Mouse (Mus musculus) T-helper 17 cell (primary cell): ENCODE data around the gene Pik3cg.

Experiments
- in situ Hi-C, 2 experiments: fragments of 300-600 bp; cut with MboI, MseI; formaldehyde crosslinking; loops; 1 replicate in 1 of 2; 2 replicates in 1 of 2; pipeline ENCODE4 v1.15.1; 2025; ENCODE audit warnings: high pct_unique_total_duplicates in 2 of 2

Pik3cg gene

DNA sequence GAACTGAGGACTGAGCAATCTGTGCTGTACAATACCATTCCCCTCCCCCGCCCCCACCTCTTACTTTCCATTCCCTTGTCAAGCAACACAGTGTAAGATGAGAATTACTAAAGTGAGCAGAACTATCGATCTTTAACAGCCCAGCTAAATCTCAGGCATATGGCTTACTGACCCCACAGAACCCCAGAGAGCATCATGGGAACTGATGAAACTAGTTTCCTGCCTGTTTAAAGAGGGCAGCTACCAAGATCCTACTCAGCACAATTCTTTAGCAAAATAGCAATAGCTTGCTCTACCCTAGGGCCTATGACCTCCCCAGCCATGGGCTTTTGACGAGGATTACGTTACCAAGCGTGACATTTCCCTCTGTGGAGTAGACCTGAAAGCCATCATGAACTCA lies 5.9 kb downstream of the Pik3cg start:
- in situ Hi-C loops, result loop anchor here (5.0 to 10.0 kb wide), 3 partner anchors 548 to 1100 kb away; partner anchors contain the start of genes Cog5 (in 1 of the 2) and Dus4l (in 1 of the 2)

DNA sequence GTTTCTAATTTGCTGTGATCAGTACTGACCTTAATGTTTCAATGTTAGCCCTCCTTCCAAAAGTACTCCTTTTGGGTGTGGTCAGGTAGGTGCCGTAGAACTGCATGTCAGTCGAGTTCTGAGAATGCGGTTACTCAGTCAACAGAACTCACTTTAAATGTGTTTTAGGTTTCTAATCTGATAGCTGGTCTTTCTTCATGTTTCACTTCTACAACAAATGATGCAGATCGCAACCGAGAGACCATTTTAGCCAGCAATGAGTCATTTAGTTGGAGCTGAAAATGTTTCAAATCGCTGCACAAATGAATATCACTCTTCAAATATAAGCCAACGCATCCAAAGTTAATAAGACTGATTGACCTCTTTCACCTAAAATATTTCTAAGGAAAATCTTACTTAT lies 6.5 kb downstream of the Pik3cg start:
- in situ Hi-C loops, result loop anchor here (5.0 to 10.0 kb wide), 3 partner anchors 547 to 1100 kb away; partner anchors contain the start of genes Cog5 (in 1 of the 2) and Dus4l (in 1 of the 2)

DNA sequence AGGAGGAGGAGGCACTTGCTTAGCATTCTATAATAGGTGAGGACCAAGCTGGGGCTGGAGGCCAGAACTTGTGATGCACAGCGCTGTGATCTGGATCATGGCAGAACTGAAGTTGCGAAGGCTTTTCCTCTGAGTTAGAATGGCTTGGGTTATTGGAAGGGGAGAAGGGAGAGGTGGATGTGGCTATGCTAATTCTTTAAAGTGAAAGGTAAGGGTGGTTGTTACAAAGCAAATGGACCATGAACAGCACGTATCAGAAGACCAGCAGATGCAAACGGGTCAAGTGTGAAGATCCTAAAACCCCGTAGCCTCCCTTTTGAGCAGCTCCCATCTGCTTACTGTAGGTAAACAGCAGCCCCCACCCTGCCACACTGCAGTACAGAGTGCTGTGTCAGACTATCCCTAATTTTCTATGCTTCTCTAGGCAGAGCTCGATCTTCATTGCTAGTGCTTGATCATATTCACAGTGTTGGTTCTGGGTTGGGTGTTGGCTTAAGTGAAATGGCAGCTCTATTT lies 7.3 kb downstream of the Pik3cg start:
- in situ Hi-C loops, result loop anchor here (5.0 to 10.0 kb wide), 3 partner anchors 546 to 1101 kb away; partner anchors contain the start of genes Cog5 (in 1 of the 2) and Dus4l (in 1 of the 2)

DNA sequence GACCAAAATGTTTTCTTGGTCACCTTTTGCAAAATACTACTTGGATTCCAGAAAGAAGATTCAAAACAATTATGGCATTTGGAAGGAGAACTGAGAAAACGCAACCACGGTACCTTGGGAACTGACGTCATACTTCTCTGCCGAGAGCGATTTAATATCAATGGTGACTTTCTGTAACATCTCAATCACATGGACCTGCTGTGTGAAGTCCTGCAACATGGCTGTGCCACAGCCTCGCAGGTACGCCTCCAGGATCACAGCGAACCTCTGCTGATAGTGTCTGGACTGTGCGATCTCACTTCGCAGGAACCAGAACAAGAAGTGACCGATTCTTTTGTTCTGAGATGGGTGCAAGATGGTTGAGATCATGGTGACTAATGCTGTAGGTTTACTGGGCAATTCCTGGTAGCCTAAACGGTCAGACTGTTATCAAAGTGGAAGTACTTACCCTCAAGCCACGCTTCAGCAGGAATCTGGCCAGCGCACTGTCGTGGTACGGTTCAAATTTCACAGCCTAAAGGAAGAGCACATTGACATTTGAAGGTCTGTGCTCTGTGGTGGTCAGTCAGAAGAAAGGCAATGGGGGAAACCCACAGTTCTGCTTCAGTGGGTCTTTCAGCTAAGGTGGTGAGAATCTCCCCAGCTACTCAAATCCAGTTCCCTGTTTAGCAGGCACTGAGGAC lies 7.9 kb downstream of the Pik3cg start:
- in situ Hi-C loops, result loop anchor here (5.0 to 10.0 kb wide), 3 partner anchors 546 to 1102 kb away; partner anchors contain the start of genes Cog5 (in 1 of the 2) and Dus4l (in 1 of the 2)

DNA sequence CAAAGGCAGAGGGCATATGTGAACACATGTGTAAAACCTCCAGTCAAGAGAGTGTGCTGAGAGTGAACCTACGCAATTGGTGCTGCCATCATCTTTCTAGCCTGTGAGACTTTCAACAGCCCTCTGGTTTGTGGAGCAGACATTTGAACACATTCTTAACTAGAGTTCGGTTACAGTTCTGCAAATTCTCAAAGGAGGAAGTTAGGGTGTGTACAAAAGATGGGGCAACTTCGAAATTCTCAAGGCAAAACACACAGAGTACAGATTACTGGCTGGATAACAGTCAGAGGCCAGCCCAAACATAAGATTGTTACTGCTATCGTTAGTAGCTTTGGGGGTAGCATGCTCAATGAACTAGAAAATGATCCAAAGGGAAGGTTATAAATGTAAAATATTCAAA lies 9.0 kb downstream of the Pik3cg start:
- in situ Hi-C loops, result no loop called here

DNA sequence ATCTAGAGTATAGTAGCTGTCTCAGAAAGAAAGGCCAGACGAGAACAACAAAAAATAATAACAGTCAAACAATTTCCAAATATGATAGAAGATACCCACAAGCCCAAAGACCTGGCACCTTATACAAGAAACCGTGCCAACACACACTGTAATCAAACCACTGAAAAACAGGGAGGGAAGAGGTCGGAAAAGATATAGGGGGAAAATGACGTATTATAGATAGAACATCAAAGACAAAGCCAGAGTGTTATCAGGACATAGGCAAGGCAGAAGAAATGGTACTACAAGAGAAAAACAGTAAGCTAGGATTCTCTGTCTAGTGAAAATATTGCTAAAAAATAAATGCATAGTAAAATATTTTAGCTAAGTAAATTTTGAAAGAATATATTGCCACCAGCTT lies 10.4 kb downstream of the Pik3cg start:
- in situ Hi-C loops, result no loop called here

DNA sequence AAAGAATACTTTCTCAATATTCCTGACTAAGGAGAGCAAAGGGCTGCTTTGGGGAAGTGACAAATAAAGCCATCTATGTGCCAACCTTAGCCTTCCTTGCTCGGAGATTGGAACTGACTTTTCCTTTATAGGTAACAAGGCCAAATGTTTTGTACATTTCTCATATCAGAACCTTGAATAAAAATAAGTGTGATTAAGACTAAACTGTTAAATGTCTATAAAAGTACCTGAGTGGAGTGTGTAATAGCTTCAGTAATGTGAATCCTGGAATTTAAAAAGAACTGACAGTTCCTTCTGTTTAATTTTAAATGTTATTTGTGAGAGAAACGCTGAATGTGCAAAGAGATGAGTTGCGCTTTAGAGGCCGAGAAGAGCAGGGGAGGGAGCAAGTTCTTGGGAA lies 13.5 kb downstream of the Pik3cg start:
- in situ Hi-C loops, result no loop called here

DNA sequence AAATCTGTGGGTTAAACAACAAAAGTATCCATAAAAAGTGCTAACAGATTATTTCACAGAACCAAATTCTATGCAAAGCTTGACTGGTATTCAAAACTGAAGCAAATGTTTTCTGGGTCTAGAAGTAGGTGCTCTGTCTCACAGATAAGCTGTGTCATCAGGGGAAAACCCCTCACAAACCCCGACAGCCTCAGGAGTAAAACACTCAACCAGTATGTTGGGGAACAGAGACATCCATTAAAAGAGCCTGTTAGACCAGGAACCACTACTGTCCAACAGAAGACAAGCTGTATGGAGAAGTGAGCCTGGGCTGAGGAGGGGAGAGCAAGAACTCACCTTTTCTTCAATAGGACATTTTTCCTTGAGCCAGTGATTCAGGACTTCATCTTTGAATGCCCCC lies 14.1 kb downstream of the Pik3cg start:
- in situ Hi-C loops, result no loop called here

DNA sequence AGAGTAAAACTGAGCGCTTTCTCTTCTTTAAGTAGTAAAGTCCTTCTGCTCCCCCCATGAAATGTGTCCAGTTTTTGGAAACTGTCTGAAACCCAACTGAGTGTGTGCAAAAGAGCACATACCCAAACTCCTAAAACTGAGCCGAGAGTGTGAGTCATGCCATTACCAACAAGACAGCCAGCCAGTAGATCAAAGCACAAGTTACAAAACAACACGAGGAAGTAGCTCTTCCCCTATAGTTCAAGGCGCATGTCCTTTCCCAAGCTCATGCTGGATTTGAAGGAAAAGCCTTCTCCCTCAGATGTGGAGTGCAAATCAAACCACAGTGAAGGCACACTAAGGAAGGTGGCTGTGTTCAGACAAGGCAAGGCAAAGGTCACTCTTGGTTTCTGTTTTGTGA lies 17.5 kb downstream of the Pik3cg start:
- in situ Hi-C loops, result no loop called here

DNA sequence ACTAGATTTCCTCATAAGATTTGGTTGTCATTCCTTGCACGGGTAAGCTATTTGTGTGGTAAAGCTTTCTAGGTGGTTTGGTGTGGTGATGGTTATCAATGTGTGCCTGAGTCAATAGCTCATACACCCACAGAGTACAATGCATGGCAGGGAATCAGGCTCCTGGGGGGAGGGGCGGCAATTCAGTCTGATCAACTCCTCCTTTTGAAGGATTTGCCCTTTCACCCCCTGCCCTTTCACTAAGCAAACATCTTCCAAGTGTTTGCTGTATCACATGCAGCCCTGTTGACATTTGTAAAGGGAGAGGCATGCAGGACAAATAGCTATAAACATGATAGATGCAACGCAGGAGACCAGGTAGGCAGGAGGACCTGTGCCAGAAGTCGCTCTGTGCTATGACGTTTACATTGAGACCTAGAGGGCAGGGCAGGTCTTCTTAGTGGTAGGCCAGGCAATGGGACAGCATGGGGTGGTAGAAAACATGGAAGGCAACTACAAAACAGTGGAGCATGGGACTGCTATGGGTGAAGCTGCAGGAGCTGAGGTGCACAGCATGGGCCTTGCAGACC lies 20.7 kb downstream of the Pik3cg start:
- in situ Hi-C loops, result no loop called here

DNA sequence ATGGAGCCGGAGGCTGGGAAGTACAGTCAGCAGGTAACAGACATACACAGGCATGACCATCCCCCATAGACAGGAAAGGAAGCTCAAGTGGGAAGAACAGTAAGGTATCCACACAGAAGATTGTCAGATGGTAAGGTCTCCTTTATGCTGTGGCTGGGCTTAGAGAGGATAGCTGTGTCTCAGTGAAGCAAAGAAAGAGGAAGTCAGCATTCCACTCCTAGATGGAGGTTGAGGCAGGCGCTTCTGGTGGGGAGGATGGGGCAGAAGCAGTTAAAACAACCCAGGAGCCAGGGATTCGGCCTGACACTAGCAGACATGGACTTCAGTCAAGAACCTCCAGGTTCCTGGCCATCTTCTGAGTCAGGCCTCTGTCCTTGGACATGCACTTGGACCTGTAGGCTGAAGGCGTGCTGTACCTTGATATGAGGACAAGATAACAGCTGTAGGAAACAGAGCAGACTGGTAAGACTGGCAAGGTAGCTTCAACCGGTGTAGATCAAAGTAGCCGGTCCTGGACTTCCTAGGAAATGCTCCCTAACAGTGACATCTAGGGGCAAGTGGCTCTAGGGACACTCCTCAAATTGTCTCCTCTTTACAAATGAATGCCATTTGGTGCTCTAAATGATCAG lies 21.7 kb downstream of the Pik3cg start:
- in situ Hi-C loops, result no loop called here

DNA sequence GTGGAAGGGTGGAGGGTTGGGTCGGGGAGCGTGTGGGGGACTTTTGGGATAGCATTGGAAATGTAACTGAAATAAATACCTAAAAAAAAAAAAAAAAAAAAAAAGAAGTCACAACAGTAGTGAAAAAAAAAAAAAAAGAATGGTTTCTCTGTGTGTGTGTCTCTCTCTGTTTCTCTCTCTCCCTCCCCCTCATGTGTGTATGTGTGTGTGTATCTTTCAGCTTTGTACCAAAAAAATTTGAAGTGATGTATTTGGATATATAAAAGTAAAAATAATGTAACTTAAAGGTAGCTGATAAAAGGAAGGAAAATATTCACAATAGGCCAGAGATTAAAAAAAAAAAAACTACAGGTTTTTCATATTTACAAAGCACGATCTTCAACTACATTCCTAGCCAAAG lies 23.6 kb downstream of the Pik3cg start:
- in situ Hi-C loops, result no loop called here

DNA sequence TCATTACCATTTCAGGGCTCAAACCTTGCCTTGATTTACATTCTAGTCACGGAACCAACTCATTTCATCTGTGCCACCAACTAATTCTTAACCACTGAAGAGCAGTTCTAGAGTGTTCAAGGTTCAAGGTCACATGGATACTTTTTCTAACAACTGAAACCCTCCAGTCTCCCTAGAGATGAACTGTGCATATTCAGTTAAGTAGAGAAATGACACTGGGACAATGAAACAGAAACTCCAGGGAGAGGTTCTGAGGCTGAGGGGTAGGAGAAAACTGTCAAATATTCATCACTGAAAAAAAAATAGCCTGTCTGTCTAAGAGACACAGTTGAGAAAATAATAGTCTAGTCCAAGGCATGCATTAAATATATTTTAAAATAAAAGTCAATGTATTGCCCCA lies 24.9 kb downstream of the Pik3cg start:
- in situ Hi-C loops, result no loop called here

DNA sequence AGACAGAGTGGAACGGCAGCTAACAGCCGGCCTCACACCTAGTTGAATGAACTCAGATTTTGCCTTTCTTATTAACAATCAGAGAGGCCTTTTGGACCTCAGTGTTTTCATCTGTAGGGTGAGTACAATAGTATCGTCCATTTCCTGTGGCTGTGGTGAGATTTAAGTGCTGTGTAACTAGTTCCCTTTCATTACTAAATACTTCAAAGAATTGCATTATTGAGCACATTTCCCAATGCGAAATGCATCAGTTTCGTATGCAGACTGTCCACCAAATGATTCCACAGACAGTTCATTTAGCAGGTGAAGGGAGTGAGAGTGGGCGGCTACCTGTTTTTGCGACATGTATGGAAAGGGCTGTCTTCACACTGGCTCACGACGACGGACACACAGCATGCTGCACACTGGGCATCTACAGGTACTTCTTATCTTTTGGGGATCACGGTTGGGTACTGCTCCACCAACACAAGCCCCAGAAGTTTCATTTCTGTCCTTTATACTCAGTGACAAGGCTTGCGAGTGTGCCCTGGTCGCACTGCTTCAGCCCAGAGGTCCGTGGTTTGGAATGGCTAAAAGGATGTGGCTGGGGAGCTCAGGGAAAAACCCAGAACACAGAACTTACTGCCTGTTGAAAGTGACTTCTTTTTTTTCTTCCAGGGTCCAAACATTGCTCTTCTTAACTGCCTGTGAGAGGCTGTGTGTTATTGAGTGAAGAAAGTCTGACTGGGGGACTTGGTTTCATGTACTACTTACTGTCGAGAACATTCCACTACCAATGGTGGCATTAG lies 25.6 kb downstream of the Pik3cg start:
- in situ Hi-C loops, result no loop called here

DNA sequence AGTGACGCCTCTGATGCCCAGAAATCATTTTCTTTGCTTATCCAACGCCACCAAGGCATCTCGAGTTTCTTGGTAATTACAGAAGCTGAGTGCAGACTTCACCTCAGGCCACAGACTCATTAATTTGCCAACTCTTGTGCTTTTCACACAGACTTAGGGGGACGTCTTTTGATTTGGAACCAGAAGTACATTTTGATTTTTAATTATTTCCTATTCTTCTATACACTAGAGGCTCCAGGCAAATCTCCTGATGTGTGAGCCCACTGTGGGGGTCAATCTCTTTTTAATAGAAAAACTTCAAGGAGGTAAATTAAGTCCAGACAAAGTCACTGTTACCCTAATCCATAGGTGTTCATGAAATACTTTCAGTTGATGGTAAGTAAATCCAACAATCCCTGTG lies 26.6 kb downstream of the Pik3cg start:
- in situ Hi-C loops, result no loop called here

DNA sequence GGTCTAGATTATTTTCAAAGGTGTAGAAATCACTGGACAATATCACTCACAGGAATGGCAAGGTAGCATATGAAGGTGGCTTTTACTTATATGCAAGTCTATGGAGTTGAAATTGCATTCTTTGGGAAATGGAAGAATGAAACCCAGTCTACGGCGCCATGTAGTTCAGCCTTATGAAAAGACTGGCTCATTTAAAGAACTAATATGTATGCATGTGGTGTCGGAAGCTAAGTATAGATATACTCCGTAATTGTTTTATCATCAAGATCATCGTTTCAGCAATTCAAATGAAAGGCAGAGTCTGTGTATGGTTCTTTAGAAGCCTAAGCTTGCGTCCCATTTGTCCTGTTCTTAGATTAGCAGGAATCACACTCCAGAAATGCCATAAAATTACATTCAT lies 34.0 kb downstream of the Pik3cg start:
- in situ Hi-C loops, result no loop called here

DNA sequence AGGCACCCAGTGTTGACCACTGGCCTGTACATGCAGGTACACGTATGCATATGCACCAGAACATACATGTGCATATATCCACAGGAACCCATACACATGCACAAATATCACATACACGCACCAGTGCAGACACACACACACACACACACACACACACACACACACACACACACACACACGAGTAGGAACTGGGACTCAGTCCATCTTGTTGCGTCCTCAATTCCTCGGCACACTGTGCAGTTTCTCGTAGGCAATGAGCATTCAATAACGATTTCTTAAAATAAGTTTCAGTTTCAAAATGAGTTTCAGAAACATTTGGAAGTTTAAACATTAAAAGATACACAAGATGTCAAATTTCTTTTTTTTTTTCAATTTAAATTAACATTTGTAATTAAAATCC lies 35.6 kb downstream of the Pik3cg start:
- in situ Hi-C loops, result no loop called here

DNA sequence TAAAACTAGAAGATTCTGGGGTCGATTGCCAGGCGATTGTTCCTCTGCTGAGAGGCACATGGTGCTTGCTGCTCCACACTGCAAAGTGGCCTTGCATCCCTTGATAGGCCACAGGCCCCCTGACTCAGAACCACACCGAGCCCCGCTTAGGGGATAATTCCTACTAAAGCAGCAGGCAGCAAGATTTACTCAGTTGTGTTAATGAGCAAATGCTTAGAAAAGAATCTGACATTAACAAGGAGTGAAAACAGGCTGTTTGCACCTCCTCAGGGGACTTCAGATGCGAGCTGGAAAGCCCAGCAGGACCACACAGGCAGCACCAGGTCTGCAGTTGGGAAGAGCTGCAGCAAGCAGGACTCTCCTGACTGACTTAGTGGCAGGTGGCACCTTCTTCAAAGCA lies 39.3 kb downstream of the Pik3cg start:
- in situ Hi-C loops, result no loop called here

DNA sequence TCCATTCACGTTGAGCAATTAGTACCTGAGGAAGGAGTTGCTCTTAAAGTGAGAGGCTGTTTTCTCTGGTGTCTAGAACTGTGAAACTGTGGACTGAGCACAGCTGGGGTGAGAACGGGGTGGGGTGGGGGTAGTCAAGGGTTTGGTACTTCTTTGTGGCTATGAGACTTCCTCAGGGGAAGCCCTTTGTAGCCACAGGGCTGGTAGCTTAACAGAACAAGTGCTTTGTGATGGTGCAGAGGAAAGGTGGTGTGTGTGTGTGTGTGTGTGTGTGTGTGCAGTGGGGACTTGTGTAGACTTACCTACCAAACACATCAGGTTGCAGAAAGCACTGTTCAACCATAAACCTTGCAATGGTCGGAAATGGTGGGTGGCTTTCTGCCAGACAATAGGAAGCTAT lies 39.7 kb downstream of the Pik3cg start:
- in situ Hi-C loops, result no loop called here

DNA sequence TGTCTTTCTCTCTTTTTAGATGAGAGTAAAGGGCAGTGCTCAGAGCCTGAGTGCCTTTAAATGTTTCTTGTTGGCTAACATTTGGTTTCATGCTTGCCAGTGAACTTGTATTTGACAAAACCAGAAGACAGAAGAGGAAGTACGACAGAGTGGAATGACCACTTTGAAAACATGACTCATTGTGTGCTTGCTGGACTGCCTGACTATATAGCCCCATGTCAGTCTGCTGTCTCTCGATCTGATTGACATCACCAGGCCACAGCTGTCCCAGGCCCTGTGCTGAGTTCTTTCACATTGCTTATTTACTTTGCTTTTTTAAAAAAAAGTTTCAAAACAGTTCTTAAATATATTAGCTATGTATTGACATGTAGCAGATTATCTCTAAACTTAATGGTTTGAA lies 44.8 kb downstream of the Pik3cg start:
- in situ Hi-C loops, result no loop called here

DNA sequence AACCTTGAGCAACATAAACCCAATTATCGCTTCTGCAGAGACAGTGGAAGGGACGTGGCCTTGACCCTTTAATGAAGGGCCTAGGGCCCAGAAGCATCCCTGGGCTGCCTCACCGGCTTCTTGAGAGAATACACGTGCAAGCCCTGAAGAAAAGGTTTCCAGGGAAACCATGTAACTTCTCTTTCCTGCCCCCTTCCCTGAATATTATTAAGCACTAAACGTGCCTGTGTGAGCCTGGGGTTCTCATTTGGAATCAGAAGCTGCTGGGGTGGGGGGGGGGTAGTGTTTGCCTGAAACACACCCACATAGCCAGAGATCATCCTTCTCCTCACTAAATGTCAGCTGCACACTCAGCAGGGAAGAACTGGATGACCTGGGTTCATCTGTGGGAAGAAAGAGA lies 49.7 kb downstream of the Pik3cg start:
- in situ Hi-C loops, result no loop called here

DNA sequence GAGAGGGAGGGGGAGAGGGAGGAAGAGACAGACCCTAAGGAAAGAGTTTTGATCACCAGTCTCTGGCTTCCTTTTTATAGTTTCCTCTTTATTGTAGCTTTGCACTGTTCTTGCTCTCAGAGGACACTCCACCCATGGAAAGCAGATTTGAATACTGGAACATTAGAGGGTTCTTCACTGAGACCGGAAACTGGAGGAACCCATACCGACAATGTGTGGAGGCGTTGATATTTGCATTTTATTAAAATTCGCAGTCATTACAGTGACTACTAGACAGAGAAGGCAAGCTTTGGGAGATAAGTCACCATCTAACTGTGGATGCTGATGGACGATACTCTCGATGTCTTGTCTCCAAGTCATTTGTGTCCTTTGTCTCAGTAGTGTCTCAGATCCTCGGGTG lies 61.9 kb downstream of the Pik3cg start:
- in situ Hi-C loops, result loop anchor here (5.0 kb wide), 1 partner anchor 101 kb away; no protein-coding TSS in a partner anchor
